Mouse (Mus musculus): Measurements from ENCODE around the gene Mex3d.

DNA sequence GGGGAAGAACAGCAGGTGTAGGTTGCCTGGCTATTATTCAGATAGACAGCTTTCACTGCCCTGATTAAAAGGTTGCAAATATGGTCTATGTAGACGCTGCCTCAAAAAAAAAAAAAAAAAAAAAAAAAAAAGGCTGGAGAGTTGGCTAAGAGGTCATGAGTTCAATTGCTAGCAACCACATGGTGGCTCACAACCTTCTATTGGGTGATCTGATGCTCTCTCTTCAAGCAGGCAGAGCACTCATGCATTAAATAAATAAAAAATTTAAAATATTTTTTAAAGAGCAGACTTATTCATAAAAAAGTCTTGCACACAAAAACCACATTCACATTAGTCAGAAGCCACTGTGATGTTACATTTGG, 10.7 kb upstream of the Mex3d start:
- TF ChIP-seq CTCF (IDR thresholded peaks at IDR 0.05; ENCODE audit: low read depth) (no peak), EP300 (IDR thresholded peaks at IDR 0.05; ENCODE audit: low read depth) (no peak)

All from liver, postnatal 0 days (tissue).